Mouse (Mus musculus) liver, adult (tissue): ENCODE measurements around the gene Dbh.

ENCODE experiments used
- GATA4 ChIP-seq: IDR thresholded peaks from 2 replicates; pipeline ENCODE4 v1.6.1; 2014; ENCODE audit warnings: mild to moderate bottlenecking, low read length; ENCODE audit not compliant: insufficient replicate concordance

Gene Dbh

DNA sequence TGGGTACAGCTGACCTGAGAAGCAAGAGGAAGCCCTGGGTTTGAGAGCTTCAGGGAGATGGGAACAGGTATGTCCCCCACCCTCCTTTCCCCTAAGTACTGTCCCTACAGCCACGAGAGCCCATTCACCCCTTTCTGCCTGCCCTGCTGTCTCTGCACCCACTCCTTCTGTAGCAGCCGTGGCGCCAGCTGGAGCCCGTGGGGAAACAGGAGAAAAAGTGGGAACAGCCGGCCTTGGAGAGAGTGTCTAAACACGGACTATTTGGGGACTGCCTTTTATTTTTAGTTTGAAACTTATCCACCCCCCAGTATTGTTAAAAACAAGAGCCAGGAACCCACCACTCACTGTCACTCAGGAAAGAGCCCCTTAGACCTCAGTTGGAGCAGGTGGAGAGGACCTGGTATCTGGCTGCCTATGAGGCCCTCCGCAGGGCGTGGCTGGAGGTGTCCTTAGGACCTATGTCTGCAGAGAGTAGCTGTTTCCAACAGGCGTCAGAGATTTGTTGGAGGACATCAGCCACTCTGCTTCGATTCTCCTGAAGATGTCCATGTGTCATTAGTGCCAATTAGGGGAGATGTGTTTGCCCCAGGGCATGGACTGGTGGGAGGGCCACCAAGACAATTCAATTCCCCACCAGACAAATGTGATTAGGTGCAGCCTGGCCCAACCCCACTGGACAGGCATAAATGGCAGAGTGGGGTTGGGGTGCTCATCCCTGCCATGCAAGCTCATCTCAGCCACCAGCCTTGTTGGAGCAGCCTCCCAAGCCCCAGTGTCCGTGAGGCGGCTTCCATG, at the start of gene Dbh:
Gene Dbh (plus strand): TSS at position 438 of the 795 bp plus-strand sequence.
- no peak for TF ChIP-seq GATA4

GRCm38 (mm10) chr2:27118452-27118851, 46.6 kb upstream of the Dbh start:
- TF ChIP-seq GATA4, result no peak

DNA sequence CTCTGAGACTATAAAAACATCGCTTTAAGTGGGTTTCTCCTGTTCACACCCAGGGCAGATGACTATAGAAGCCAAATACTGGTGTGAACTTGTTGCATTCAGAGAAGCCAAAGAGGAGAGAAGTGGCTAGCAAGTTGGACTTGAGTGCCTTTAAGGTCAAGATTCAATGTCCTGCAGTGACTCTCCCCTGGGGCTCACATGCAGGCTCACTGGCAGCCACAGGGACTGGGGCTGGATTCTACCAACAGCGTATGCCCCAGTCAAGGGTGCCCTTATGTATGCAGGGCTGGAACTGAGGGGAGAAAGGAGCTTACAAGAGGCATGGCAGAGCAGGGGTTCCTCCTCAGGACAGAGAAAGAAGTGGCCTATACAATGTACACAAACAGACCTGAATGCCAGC, 45.3 kb upstream of the Dbh start:
- TF ChIP-seq GATA4, result no peak

GRCm38 (mm10) chr2:27120241-27120641, 44.8 kb upstream of the Dbh start:
- TF ChIP-seq GATA4, result no peak

DNA sequence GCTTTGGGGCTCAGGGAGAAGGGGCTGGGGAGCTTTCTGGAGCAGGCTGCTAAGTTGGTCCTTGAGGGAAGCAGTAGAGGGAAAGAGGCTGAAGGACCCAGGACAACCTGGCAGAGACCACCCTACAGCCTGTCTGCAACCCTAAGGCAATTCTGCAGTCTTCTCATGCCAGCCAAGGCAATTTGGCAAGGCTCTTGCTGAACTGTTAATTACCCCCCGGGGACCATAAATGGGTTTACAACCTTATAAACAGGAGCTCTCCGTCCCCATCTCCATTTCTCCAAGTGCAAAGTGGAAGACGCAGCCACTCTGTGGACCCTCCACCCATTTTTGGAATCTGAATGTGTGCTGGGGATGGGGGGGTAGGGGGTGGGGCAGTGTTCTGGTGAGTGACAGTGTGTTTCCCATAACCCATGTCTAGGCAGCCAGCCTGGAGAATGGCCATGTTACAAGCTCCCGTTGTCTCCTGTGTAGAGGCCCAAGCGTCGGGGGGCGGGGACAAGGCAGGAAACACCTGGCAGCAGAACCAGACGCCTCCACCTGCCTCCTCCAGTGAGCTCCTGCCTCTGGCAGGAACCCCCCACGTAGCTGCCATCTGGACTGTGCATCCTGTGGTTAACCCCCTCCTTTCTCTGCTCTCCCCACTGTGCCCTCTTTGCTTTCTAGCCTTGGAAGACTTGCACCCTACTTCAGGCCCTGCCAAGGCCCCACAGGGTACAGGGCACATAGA, 43.2 kb upstream of the Dbh start:
- no peak for TF ChIP-seq GATA4

DNA sequence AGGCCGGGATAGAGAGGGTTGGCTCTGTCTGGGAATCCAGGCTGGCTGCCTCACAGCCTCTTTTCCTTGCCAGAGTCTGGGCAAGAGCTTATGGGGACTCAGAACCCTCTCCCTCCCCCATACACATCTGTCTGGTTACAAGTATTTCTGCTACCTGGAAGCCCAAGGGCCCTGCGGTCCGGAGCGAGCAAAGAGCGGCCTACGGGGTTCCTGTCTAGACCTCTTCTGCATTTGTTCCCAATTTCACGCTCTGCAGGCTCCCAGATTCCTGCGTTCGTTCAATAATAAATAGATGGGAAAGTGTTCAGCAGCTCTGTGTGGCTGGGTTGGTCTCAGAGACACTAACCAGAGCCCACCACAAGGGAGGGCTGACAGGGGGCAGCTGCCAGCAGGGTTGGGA, 42.5 kb upstream of the Dbh start:
- no peak for TF ChIP-seq GATA4

- TF ChIP-seq GATA4, result no peak
Observed at GRCm38 (mm10) chr2:27123121-27123520, 41.9 kb upstream of the Dbh start.

DNA sequence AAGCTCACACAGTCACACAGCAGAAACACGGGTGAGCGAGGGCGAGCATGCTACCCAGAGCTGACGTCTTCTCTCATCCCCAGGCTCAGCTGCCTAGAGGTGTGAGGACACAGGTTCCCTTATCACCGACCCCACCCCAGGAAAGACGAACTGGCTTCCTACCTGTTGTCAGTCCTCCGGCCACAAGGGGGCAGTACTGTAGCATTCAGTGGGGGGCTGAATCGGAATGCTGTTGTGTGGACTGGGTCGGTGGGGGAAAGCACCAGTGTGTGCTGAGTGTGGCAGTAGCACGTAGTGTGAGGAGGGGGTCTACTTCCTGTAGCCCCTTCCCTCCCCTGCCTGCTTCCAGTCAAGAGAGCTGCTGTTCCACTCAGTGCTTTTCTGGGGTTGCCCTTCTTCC, 39.1 kb upstream of the Dbh start:
- TF ChIP-seq GATA4, result no peak

DNA sequence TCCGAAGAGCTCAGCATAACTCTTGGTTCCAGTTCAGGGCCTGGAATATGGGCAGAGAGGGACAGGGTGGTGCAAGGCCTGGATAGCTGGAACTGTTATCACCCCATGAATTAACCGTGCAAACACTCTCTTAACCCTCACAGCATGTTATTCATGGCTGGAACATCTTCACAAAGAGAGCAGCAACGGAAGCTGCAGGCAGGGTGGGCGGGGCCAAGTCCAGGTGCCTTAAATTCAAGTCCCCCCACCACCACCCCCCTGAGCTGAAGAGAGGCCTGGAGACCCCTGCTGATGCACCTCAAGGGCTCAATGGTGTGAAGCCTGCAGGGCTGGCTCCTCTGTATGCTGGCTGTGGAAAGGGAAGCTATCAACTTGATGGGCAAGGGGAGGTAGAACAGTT, 38.5 kb upstream of the Dbh start:
- no peak for TF ChIP-seq GATA4

DNA sequence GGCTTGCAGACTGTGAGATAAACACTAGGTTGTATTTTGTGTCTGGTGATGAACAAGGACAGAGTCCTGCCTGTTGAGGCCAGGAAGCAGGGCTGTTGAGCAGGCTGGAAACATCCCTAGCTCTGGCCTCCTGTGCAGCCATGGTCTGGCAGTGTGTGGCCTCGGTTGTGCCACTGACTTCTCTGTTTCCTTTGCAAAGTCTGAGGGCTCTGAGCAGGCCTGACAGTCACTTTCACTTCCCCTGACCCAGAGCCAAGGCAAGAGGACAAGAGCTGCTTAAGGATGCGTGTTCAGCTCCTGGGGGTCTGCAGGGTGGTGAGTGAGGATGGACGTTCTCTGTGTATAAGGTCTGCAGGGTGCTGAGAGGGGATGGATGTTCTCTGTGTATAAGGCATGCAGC, 36.0 kb upstream of the Dbh start:
- TF ChIP-seq GATA4, result no peak

DNA sequence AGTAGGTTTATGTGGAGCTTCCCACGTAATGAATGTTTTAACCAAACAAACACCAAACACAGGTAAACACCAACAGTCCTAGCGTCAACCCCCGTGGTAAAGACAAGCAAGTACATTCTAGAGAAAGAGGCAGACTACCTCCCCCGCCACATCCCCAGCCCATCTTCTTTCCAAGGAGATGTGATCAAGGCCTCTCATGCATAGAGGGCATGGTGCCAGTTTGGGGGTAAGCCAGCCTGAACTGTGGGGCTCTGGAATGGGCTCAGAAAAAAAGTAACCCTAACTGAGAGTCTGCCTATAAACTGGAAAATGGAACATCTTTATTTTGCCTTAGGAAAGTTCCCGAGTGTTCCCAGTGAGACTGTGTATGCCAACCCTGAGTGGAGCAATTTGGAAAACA, 29.1 kb upstream of the Dbh start:
- no peak for TF ChIP-seq GATA4

DNA sequence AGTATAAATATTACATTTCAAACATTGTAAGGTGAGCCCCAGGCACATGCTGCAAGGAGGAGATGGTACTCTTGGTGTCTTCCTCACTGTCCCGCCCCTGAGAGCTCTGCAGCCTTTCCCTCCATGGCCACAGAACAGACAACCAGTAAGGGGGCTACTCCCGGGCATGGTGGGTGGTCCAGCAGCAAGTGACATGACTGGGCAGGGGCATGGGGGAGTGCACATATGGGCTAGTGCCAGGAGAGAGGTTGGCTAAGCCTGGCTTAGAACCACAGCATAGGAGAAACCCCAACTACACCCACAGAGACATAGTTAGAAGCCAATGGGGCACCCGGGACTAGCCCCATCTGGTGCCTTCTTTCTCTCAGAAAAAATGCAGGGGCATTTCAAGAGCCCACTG, 28.7 kb upstream of the Dbh start:
- TF ChIP-seq GATA4, result no peak

DNA sequence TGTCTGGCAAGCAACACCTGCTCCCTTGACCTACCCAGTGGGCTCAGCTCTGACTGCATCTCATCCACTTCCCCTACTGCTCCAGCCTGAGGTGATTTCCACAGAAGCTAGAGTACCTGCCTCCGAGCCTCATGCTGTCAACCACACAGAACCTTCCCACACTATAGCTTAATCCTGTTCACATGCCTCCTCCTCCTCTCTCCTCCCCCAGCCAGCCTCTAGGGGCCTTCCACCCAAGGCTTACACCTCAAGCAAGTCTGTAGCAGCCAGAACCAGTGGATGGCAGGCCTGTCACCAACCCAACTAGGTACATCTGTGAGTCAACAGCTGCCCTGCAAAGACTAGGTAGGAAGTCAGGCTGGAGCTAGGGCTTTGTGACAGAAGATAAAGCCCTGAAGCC, 28.2 kb upstream of the Dbh start:
- no peak for TF ChIP-seq GATA4

- TF ChIP-seq GATA4, result no peak
Observed at GRCm38 (mm10) chr2:27138356-27138755, 26.7 kb upstream of the Dbh start.

- TF ChIP-seq GATA4, result no peak
Observed at GRCm38 (mm10) chr2:27141950-27142693, 22.9 kb upstream of the Dbh start, which contains the start of gene Fam163b. Fam163b (minus strand) TSS chr2:27142491.

- no peak for TF ChIP-seq GATA4
Observed at GRCm38 (mm10) chr2:27144957-27145356, 20.1 kb upstream of the Dbh start.

- no peak for TF ChIP-seq GATA4
Observed at GRCm38 (mm10) chr2:27146840-27147239, 18.2 kb upstream of the Dbh start.

GRCm38 (mm10) chr2:27149457-27149856, 15.6 kb upstream of the Dbh start:
- no peak for TF ChIP-seq GATA4
